Mouse (Mus musculus) heart, postnatal 10 days (tissue): Measurements from ENCODE around the gene Rgma. TPM values are rescaled to one million over a fixed set of nuclear protein-coding genes. Genes with fewer than 3 reads are reported as not detected.

Experiments used
- DNase-seq, 2 experiments: peaks; one replicate each; pipeline ENCODE4 v3.0.0; 2021
- intact Hi-C: fragments of 180-260 bp; cut with DNase I; formaldehyde crosslinking; loops from one replicate; pipeline ENCODE4 v1.15.1; 2025
- total RNA-seq, 2 experiments: library from RNA; stranded (reverse); gene quantifications; 2 replicates each; pipeline ENCODE4 v1.2.3; 2021

Rgma gene
- total RNA-seq, 2 experiments from 2014 or later = 40.6 to 50.4 TPM

DNA sequence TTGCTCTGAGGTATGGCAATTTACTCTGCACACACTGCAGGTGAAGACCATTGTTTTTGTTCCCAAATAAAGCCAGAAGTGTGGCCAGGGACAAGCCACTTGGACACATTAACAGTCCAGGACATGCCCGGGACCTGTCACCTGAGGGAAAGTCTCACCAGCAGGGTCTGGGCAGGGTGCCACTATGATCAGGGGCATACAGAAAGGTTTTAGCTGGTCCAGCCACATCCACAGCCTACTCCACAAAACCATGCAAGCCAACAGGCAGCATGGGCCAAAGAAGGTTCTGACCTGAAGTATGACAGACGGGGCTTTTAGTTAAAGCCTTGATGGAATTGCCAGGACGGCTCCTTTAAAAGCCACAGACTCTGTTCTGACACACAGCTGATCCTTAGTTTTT is 49.4 kb downstream of the Rgma start:
- intact Hi-C loops = loop anchor here (5.0 kb wide), 2 partner anchors 47 to 397 kb away; partner anchors contain the start of gene Rgma
- peak; percentile 70 to 76 for DNase-seq

DNA sequence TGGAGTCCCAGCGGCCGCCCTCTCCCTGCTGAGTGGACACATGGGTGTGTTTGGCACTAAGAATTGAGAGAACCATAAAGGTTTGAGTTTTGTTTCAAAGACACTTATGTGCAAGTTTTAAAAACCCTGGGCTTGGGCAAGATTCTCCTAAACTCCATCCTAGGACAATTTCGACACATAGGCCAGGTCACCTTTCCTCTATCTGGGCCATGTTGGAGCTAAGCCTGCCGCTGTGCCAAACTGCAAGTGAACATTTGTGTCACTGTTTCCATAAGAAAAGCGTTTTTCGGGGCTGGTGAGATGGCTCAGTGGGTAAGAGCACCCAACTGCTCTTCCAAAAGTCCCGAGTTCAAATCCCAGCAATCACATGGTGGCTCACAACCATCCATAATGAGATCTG is 50.1 kb downstream of the Rgma start:
- DNase-seq = no peak
- intact Hi-C loops = no loop called here

DNA sequence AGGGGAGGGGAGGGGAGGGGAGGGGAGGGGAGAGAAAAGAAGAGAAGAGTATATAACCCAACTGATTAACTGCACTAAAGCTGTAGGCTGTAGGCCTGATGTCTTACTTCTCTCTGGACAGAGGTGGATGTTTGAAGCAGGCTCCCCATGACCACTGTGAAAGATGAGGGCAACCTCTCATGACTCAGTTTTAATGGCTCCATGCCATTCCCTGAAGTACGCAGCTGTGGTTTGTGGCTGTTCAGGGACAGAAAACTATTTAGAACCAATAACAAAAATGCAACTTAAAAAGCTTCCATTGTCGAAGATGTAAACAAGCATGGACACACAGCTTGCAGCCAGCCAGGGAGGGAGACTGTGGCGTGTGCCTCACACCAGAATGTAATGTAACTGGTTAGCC is 50.9 kb downstream of the Rgma start:
- peak in 1 of 2 experiments; percentile 41 for DNase-seq
- intact Hi-C loops = no loop called here

DNA sequence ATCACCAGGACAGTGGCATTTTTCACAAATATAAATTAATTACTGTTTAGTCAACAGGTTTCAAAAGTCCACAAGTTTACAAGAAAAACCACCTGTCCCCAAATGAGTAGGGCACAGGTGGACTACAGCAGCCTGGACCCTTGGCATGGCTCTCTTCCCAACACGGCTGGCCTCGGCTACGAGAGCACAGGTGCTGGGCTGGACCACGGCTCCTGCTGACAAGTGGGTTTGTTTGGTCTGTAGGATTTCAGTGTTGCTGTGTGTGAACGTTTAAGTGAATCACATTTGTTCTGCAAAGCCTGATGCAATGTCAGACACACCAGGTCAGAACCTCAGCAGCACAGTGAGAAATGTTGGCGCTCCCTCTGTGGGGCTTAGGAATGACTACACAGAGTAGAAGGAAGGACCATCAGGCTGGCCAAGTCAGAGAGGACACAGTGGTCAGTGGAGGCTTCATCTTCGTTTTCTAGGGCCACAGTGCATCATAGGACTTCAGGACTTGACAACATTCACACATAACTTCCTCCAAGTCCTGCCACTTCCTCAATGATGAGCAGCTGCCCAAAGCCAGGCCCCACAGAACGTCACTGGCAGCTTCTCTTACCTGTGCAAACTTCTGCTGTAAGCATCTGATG is 51.6 kb downstream of the Rgma start:
- intact Hi-C loops = no loop called here
- no peak for DNase-seq

DNA sequence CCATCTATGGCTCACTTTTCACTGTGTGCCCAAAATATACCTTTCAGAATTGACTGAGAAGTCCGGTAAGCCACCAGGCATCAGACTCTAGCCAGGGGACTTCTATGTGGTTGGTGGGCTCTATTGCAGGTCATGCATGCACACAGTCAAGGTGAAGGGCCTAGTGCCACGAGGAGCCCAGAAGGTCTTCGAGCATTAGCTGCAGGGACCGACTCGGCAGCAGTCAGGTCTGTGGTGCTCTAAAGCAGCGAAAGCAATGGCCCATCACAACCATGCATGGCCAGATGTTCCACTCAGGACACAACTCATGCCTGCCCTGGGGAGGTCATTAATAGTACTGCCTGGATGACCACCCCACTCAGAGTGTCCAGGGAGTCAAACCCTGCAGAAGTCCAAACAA is 52.5 kb downstream of the Rgma start:
- DNase-seq = no peak
- intact Hi-C loops = no loop called here

DNA sequence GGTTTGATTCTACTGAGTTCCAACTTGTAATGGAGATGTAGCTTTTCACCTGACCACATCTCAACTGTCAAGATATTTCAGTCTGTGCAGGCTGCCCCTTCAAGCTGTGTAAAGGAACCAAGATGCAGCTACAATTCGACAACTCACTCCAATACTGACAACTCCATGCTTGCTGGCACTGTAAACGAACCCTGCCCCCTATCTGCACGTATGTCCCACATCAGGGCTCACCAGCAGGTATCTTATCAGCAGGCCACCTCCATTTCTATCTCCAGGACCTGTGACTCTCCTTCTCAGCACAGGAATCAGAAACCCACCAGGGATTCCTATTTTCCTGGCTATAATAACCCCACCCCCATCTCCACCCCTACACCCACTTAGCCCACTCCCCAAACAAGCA is 53.2 kb downstream of the Rgma start:
- intact Hi-C loops = no loop called here
- DNase-seq = no peak

DNA sequence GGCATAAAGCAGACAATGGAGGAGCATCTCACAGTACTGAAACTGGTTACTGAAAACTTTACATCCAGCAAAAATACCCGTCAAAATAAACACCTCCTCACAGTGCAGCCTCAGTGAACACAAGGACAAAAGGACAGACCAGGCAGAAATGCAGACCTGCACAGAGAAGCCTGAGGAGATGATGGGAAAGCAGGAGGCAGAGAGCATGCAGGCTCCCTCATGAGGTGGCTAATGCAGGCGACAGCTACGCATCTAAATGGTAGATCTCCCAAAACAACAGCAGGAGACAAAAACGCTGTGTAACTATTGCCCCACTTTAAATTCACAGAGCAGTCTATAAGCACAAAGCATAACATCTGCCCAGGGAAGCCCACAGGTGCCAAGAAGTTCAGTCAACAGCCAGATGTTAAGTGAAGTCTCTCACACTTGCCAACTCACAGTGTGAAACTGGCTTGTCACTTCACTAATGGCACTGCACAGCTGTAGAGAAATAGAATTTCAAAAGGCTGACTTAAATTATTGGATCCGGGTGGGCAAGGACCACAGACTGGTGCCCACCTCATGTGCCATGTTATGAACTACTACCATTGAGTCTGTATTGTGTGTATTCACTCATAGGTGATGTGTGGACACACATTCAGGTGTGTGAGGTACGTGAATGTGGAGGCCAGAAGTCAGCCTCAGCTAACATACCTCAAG is 58.5 kb downstream of the Rgma start:
- intact Hi-C loops = no loop called here
- no peak for DNase-seq

DNA sequence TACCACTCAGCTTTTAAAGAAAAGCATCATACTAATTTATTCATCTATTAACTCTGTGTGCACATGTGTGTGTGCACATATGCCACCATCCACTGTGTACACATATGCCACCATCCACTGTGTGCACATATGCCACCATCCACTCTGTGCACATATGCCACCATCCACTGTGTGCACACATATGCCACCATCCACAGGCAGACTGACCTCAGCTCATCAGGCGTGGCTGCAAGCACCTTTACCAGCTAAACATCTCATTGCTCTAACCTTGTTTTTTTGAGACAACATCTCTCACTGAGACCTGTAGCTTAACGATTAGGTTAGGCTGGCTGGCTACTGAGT is 59.0 kb downstream of the Rgma start:
- intact Hi-C loops = no loop called here
- DNase-seq = no peak

DNA sequence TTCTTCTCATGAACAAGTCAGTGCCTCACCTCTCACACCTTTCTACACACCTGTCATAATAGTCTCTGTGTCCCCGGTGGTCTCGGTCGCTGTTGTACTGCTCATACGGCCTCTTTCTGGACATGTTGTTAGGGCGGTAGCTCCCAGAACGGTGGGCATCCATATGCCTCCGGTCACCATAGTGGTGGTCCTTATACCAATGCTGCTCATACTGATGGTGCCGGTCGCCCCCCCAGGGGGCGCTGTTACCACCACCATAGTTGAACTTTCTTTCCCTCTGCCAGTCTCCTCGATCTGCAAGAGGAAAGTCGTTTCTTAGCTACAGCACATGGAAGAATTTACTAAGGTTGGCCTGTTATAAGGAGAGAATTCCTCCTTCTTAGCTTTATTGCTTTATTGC is 60.4 kb downstream of the Rgma start:
- intact Hi-C loops = loop anchor here (5.0 kb wide), 1 partner anchor 192 kb away; no protein-coding TSS in a partner anchor
- DNase-seq = no peak

DNA sequence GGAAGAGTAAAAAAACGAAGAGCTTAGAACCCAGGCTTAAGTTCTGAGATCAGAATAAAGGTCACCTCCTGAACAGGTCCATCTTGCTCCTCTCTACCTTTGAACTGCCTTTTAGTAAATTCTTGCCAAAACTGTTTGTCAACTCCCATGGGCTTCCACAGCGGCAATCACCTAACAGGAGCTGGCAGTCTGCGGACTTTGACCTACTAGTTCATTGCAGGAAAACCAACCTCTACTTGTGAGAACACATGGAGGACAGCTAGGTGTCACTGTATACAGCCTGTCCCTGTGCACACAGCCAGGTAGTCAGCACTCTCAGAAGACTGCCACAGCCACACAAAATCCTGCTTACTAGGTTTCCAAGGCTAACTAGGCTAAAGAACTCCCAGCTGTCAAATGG is 66.5 kb downstream of the Rgma start:
- no peak for DNase-seq
- intact Hi-C loops = no loop called here

DNA sequence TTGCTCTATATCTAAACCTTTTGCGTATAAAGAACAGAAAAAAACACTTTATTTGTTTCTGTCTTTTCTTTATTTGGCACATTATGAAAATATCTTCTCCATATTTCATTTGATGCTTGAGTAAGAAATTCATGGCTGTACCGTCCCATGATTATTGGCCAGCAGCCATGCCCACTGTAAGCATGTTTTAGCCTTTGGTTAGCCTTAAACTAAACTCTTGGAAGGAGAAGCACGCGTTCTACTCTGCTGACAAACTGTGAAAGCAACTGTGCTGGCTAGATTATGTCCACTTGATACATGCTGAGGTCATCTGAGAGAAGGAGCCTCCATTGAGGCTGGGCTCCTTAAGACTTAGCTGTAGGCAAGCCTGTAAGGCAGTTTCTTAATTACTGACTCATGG is 66.9 kb downstream of the Rgma start:
- DNase-seq = no peak
- intact Hi-C loops = no loop called here

DNA sequence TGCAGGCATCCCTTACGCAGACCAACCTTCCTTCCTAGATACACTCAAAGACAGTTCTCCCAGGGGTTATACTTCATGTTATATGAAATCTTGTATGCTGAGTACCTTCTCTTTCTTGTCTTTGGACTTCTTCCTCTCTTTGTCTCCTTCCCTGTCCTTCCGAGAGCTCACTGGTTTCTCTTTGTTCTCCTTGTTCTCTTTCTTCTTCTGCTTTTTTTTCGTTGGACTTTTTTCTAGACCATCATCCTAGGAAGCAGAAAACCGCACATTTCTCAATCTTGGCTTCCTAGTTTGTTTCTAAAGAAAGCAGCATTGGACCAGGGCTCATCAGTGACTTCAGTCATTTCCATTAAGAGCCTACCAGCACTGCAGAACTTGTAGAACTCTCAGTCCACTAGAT is 76.3 kb downstream of the Rgma start:
- DNase-seq = no peak
- intact Hi-C loops = no loop called here

DNA sequence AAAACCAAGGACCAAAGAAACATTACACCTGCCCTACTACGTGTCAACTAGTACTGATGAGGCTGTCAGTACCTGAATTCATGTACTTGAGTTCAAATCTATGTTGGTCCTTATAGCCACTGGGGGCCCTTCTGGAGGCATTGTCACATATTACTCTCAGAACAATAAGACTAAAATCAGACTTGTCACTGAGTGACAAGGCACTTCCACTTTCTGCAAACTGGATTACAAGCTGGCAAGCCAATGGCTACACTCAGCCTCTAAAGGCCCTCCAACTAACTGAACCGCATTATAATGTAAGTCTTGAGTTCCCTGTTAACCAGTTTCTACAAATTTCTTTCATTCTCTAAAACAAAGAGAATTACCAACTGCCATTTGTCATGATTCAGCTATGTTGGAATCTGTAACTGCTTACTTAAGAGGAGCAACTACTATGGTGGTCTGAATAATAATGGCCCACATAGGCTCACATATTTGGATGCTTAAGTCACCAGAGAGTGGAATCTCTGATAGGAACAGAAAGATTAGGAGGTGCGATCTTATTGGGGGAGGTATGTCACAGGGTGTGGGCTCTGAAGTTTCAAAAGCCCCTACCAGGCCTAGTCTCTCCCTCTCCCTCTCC is 77.0 kb downstream of the Rgma start:
- no peak for DNase-seq
- intact Hi-C loops = no loop called here

DNA sequence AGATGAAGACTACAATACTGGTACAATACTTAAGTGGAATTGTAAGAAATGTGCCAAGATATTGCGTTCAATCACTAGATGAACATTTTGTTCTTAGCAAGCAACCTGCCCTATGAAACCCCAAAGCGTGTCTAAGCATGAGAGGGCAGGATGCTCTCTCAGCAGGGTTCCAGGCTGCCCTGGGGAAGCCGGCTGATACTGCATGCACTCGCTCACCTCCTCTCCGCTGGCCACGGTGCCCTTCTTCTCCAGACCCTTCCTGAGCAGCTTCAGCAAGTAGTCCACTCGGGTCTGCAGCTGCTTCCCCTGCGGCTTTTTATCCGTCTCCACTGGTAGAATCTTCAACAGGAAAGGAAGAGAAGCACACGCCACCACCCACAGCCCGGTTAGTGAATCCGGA is 78.8 kb downstream of the Rgma start:
- intact Hi-C loops = no loop called here
- DNase-seq = no peak

DNA sequence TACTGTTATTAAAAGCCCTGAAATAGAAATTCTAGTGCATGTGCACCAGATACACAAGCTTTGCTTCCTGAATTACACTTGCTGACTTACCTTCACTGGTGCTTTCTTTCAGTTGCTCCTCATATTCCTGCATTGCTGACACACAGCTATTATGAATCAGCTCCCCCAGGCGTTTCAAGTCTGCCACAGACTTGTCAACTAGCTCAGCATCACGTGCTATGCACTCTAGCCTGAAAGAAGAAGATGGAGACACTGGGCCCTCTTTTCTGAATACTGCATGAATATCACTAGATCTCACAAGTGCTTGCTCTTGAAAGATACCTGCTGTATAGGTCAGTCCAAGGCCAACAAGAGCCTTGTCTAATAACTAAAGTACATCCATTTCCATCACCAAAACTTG is 88.2 kb downstream of the Rgma start:
- intact Hi-C loops = no loop called here
- no peak for DNase-seq

DNA sequence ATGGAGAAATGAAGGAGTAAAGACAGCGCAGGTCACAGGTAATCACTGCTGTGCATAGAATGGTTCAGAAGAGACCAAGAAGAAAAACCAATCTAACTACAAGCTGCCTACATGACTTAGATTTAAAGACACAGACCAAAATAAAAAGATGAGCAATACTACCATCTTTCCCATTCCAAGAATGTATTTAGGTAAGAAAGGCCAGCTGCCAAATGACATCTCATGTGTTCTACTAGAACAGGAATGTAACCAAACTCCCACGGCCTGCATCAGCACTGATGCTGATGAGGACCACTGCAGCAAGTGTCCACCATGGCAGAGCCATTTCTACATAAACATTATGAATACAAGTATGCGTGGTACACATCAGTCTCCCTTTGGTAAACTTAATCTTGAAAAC is 92.4 kb downstream of the Rgma start:
- no peak for DNase-seq
- intact Hi-C loops = no loop called here

Other genes with a start within 250 kb of the Rgma start
- 10 to 100 TPM; 62.3 to 63.3 TPM for gene Chd2, start 166.3 kb downstream of the Rgma start, total RNA-seq